Mouse (Mus musculus) c-Kit-negative CD71-positive TER-119-positive erythroid progenitor cells, embryonic 14.5 days (primary cell): ENCODE measurements around the gene Gm826.

Source experiments
- DNase-seq: peaks from one replicate; pipeline ENCODE4 v3.0.0-alpha.2; 2013; ENCODE audit warnings: low read depth, low spot score

The Gm826 gene

GRCm38 (mm10) chr2:160334111-160334661 lies at the start of gene Gm826:
Gm826 (minus strand) TSS chr2:160334162.
- DNase-seq = no peak

GRCm38 (mm10) chr2:160383418-160383817 lies 49.5 kb upstream of the Gm826 start:
- no peak for DNase-seq

- peak; percentile 8 for DNase-seq
Measured at GRCm38 (mm10) chr2:160378271-160378670, 44.3 kb upstream of the Gm826 start.

GRCm38 (mm10) chr2:160376236-160376635 lies 42.3 kb upstream of the Gm826 start:
- no peak for DNase-seq

GRCm38 (mm10) chr2:160369653-160370420 lies 35.9 kb upstream of the Gm826 start:
- DNase-seq = no peak

- DNase-seq = no peak
Measured at GRCm38 (mm10) chr2:160368422-160369357, 34.7 kb upstream of the Gm826 start.

GRCm38 (mm10) chr2:160367448-160368208 lies 33.7 kb upstream of the Gm826 start:
- DNase-seq = no peak

GRCm38 (mm10) chr2:160366980-160367338 lies 33.0 kb upstream of the Gm826 start, which contains the start of gene Mafb:
Mafb (minus strand) TSS chr2:160367065.
- no peak for DNase-seq

GRCm38 (mm10) chr2:160366111-160366979 lies 32.4 kb upstream of the Gm826 start:
- no peak for DNase-seq

- no peak for DNase-seq
Measured at GRCm38 (mm10) chr2:160365107-160365911, 31.3 kb upstream of the Gm826 start.

- DNase-seq = no peak
Measured at GRCm38 (mm10) chr2:160364666-160365065, 30.7 kb upstream of the Gm826 start.

GRCm38 (mm10) chr2:160364128-160364650 lies 30.2 kb upstream of the Gm826 start:
- DNase-seq = no peak

- no peak for DNase-seq
Measured at GRCm38 (mm10) chr2:160363201-160363600, 29.2 kb upstream of the Gm826 start.

- no peak for DNase-seq
Measured at GRCm38 (mm10) chr2:160361442-160362121, 27.6 kb upstream of the Gm826 start.

GRCm38 (mm10) chr2:160360234-160360874 lies 26.4 kb upstream of the Gm826 start:
- DNase-seq = no peak

- DNase-seq = no peak
Measured at GRCm38 (mm10) chr2:160358896-160359295, 24.9 kb upstream of the Gm826 start.

GRCm38 (mm10) chr2:160357442-160357841 lies 23.5 kb upstream of the Gm826 start:
- no peak for DNase-seq

- no peak for DNase-seq
Measured at GRCm38 (mm10) chr2:160356132-160356531, 22.2 kb upstream of the Gm826 start.
